Mouse (Mus musculus) embryonic stem cell, embryonic (primary cell): Measurements from ENCODE around the gene Slc25a19.

Source experiments
- CTCF ChIA-PET, 4 experiments: fragments of 300-600 bp in 2 of 4; fragments of 350-600 bp in 2 of 4; sonication (Branson Sonifier 250); formaldehyde crosslinking; loops; one replicate each; lab custom pipeline; 2022; ENCODE audit warnings: inconsistent platforms in 2 of 4; lab: Charles Lee
- POLR2A ChIA-PET, 4 experiments: fragments of 300-600 bp in 2 of 4; fragments of 350-600 bp in 2 of 4; sonication (Branson Sonifier 250); formaldehyde crosslinking; loops; one replicate each; lab custom pipeline; 2022; ENCODE audit warnings: antibody characterized with exemption in 4 of 4, inconsistent platforms in 1 of 4; lab: Charles Lee

The Slc25a19 gene

DNA sequence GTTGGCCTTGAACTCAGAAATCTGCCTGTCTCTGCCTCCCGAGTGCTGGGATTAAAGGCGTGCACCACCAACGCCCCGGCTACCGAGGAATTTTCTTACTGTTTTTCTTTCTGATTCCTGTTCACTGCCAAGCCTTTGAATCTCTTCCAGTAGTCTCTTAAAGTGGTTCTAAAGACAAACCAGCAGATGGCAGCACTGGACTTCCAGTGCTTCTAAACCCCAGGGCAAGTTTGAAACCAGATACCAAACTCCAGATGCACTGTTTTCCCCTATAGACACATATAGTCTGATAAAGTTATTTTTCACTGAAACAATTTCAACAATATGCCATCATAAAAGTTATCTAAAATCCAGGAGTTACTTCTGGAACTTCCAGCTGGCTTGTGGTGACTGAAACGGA lies 19.4 kb upstream of the Slc25a19 start:
- CTCF ChIA-PET, result interaction anchor here (0.6 to 9.0 kb wide), 12 partner anchors 16 to 492 kb away, joined by 3 to 93 read pairs (median 4); partner anchors contain the start of genes Slc25a19 (in 2 of the 4) and Caskin2 (in 1 of the 4)

DNA sequence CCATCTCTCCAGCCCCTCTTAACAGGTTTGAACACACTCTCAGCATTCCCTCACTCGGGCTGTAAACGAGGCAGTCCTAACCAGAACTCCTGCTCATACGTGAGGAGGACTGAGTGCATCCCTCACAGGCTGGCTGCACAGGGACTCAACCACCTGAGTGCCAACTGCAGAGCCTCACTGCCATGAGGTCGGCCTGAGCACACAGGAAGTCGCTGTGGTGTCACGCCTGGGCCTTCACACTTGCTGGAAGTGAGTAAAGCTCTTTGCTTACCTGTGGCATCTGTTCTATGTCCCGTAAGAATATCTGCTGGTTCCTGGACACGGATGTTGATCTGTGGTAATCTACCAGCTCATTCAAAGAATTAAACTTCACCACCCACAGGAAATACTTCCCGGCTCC lies 18.3 kb upstream of the Slc25a19 start:
- CTCF ChIA-PET, result interaction anchor here (0.5 to 9.0 kb wide), 14 partner anchors 15 to 390 kb away, joined by 3 to 93 read pairs (median 4); partner anchors contain the start of gene Slc25a19 (in 2 of the 4)
- POLR2A ChIA-PET, result interaction anchor here in 3 of 4 experiments (0.6 to 2.5 kb wide), 8 partner anchors 9 to 328 kb away, joined by 3 to 10 read pairs (median 3); no protein-coding TSS in a partner anchor

More for the DNA sequence above, 19.4 kb upstream of the Slc25a19 start:
- POLR2A ChIA-PET, result interaction anchor here in 2 of 4 experiments (1.1 to 6.3 kb wide), 9 partner anchors 8 to 58 kb away, joined by 3 to 54 read pairs (median 4); no protein-coding TSS in a partner anchor

DNA sequence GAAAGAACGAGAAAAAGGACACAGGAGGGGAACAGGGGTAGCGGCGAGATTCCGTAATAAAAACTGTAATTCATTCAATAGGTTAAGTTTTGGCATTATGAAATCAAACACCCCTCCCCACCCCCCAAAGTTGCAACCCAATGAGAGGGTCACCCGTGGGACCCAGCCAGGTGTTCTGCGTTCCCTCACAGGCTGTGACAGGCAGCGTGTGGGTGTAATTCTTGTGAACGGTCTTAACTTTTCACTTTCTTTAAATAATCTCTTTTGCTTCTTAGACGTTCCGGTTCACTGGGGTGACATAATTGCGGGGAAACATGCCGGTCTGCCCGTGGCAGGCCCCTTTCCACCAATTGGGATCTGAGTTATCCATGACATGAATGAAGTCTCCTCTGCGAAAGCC lies 17.4 kb upstream of the Slc25a19 start:
- ChIA-PET POLR2A (interaction anchor here in 2 of 4 experiments (0.6 to 9.4 kb wide), 10 partner anchors 11 to 379 kb away, joined by 3 to 95 read pairs (median 4); partner anchors contain the start of genes Grb2 (in 1 of the 2), Mif4gd (in 1 of the 2) and Slc25a19 (in 1 of the 2)), CTCF (interaction anchor here in 1 of 4 experiments (9.0 kb wide), 1 partner anchor 14 kb away, joined by 93 read pairs; the partner anchor contains the start of gene Slc25a19)

DNA sequence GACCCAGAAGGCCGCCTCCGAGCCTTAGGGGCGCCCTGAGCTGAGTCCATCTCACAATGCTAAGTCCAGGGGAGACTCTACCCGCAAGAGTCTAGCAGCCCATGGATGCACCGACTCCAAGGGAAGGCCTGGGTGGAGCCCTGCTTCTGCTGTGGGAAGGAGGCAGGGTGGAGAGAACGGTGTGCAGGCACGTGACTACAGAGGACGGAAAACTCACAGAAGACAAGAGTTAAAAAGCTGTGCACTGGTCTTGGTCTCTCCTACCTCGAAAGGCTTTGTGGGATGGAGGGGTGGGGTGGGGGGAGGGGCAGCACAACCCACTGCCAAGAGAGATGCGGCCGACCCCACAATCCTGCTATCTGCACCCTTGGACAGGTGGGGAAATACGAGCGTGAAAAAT lies 16.2 kb upstream of the Slc25a19 start:
- ChIA-PET CTCF (interaction anchor here (0.6 to 9.0 kb wide), 12 partner anchors 12 to 87 kb away, joined by 3 to 93 read pairs (median 6); partner anchors contain the start of genes Grb2 (in 1 of the 4) and Slc25a19 (in 1 of the 4)), POLR2A (interaction anchor here in 3 of 4 experiments (0.6 to 9.4 kb wide), 17 partner anchors 9 to 521 kb away, joined by 3 to 95 read pairs (median 4); partner anchors contain the start of genes Mif4gd (in 2 of the 3), Grb2 (in 1 of the 3) and Slc25a19 (in 1 of the 3))

DNA sequence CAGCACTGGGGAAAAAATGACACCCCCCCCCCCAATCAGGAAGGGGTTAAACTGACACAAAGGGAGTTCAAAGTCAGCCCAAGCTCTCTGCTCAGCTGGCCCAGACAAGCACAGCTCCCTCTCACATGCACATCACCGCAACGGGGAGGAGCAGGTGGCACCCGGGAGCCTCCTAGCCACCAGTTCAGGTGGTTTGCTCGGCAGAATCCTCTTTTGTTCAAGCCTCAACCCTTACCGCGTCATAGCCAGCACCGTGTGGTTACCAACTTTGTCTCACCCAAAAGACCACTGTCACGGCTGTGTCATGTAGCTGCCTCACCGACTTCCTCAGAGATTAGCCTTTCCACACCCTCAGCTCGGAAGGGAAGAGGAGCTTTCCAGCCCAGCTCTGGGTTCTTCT lies 15.2 kb upstream of the Slc25a19 start:
- ChIA-PET POLR2A (interaction anchor here (0.7 to 9.4 kb wide), 26 partner anchors 10 to 1064 kb away, joined by 3 to 95 read pairs (median 3); partner anchors contain the start of genes Mif4gd (in 2 of the 4), Slc25a19 (in 2 of the 4), Grb2 (in 1 of the 4) and Tsen54 (in 1 of the 4)), CTCF (interaction anchor here (0.5 to 9.0 kb wide), 18 partner anchors 12 to 1712 kb away, joined by 3 to 93 read pairs (median 4); partner anchors contain the start of genes Grb2 (in 1 of the 4), Mif4gd (in 1 of the 4) and Slc25a19 (in 1 of the 4))

DNA sequence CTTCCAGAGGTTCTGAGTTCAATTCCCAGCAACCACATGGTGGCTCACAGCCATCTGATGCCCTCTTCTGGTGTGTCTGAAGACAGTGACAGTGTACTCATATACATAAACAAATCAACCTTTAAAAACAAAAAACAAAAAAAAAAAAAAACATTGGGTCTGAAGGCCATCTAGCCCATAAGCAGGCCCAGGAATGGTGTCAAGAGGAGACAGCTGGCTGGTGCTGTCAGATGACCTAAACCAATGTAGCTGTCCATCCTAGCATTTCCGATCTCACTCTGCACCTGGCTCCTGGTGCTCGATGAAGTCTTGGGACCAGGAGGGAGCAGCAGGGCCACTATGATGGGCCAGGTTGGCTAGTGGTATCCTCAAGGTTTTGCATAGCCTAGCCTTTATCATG lies 14.6 kb upstream of the Slc25a19 start:
- CTCF ChIA-PET, result interaction anchor here (0.5 to 9.0 kb wide), 13 partner anchors 11 to 552 kb away, joined by 3 to 93 read pairs (median 5); partner anchors contain the start of genes Grb2 (in 1 of the 4), Mif4gd (in 1 of the 4) and Slc25a19 (in 1 of the 4)
- POLR2A ChIA-PET, result interaction anchor here (0.5 to 9.4 kb wide), 25 partner anchors 8 to 1064 kb away, joined by 3 to 95 read pairs (median 5); partner anchors contain the start of genes Mif4gd (in 2 of the 4), Slc25a19 (in 2 of the 4), Grb2 (in 1 of the 4) and Tsen54 (in 1 of the 4)

DNA sequence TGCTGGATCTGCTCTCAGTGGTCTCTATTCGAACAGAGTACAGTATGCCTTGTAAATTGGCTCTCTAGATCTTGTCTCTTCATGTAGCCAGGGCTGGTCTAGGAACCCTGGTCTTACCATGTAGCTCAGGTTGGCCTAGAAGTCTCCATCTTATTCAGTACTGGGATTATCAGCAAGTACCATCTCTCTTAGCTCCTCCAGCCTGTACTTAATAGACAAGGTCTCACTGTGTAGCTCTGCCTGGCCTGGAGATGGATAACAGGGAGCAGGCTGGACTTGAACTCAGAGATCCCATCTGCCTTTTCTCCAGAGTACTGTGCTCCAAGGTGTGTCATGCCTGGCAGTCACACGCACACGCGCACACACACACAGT lies 13.6 kb upstream of the Slc25a19 start:
- CTCF ChIA-PET, result interaction anchor here in 3 of 4 experiments (0.7 to 9.0 kb wide), 4 partner anchors 10 to 73 kb away, joined by 6 to 93 read pairs (median 13); partner anchors contain the start of gene Slc25a19 (in 1 of the 3)
- POLR2A ChIA-PET, result interaction anchor here in 3 of 4 experiments (0.7 to 9.4 kb wide), 14 partner anchors 9 to 249 kb away, joined by 3 to 95 read pairs (median 7); partner anchors contain the start of genes Slc25a19 (in 2 of the 3) and Mif4gd (in 1 of the 3)

DNA sequence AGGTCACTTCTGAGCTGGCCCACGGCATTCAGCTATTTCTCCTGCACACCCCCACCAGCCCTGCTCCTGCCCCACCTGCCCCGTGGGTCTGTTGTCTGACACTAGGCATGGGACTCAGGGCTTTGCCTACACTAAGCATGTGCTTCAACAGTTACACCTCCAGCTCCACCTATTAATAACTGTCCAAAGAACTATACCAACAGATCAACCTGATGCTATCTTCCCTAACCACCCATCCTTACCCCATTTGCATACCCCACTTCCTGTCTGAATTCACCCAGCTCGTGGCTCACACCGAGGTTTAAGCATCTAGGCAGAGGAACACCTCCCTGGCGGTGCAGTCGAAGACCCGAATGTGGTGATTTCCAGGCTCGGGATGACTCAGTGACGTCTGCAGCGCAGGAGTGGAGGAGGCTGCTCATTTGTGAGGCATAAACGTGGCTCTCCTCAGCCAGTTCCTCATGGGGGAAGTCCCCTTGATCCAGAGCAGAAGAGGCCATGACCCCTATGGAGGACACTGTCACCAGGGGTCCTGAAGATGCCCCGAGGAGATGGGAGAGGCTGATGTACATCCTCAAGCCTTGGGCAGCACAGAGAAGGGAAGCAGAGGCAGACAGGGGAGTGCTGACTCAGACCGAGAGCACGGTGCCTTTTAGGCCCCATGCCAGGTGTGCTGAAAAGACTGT lies 13.0 kb upstream of the Slc25a19 start:
- CTCF ChIA-PET, result interaction anchor here in 3 of 4 experiments (0.5 to 9.0 kb wide), 6 partner anchors 10 to 81 kb away, joined by 3 to 93 read pairs (median 9); partner anchors contain the start of genes Mif4gd (in 1 of the 3) and Slc25a19 (in 1 of the 3)
- POLR2A ChIA-PET, result interaction anchor here in 3 of 4 experiments (0.8 to 9.4 kb wide), 23 partner anchors 8 to 364 kb away, joined by 3 to 95 read pairs (median 5); partner anchors contain the start of genes Grb2 (in 2 of the 3), Slc25a19 (in 2 of the 3), Fdxr (in 1 of the 3) and Mif4gd (in 1 of the 3)

DNA sequence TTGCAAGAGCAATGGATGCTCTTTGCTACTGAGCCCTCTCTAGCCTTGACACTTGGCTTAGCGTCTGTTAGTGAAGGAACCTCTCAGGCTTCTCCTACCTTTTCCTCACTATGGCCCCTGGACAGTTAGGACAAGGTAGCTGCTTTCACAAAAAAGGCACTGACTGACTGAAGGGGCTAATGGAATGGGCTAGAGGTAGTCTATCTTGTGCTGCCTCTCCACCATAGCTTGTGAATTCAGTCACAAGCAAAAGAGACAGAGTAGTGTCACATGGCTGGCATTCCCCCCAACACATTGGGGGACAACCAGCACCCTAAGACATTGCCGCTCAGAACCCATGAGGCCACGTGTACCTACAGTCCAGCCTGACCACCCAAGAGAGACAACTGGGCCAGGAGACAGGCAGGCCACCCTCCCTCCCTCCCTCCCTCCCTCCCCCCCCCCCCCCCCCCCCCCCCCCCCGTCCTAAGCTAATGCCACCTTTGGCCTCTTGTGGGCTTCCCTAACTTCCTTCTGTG lies 12.3 kb upstream of the Slc25a19 start:
- CTCF ChIA-PET, result interaction anchor here (0.5 to 9.0 kb wide), 8 partner anchors 9 to 82 kb away, joined by 3 to 93 read pairs (median 4); partner anchors contain the start of genes Mif4gd (in 1 of the 4) and Slc25a19 (in 1 of the 4)
- POLR2A ChIA-PET, result interaction anchor here in 3 of 4 experiments (0.5 to 9.4 kb wide), 28 partner anchors 8 to 565 kb away, joined by 3 to 95 read pairs (median 4); partner anchors contain the start of genes Grb2 (in 2 of the 3), Slc25a19 (in 2 of the 3), Fdxr (in 1 of the 3) and Mif4gd (in 1 of the 3)

DNA sequence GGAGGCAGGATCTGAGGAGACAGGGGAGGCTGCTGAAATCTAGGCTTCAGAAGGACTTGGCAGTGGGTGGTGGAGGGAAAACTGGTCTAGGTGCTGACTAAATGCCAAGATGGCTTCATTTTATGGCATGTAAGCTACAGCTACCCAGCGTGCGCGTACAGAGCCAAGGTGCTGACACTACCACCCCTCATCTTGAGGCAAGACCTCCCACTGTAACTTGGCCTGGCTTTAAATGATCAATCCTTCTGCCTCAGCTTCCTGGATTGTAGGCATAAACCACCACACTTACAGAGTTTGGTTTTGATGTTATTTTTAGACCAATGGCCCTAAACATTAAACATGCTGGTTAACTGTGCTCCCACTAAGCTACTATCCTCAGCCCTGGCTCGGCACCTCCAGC lies 11.4 kb upstream of the Slc25a19 start:
- POLR2A ChIA-PET, result interaction anchor here in 3 of 4 experiments (0.6 to 9.4 kb wide), 26 partner anchors 7 to 564 kb away, joined by 3 to 95 read pairs (median 6); partner anchors contain the start of genes Mif4gd (in 2 of the 3), Slc25a19 (in 2 of the 3), Caskin2 (in 1 of the 3) and Grb2 (in 1 of the 3)

DNA sequence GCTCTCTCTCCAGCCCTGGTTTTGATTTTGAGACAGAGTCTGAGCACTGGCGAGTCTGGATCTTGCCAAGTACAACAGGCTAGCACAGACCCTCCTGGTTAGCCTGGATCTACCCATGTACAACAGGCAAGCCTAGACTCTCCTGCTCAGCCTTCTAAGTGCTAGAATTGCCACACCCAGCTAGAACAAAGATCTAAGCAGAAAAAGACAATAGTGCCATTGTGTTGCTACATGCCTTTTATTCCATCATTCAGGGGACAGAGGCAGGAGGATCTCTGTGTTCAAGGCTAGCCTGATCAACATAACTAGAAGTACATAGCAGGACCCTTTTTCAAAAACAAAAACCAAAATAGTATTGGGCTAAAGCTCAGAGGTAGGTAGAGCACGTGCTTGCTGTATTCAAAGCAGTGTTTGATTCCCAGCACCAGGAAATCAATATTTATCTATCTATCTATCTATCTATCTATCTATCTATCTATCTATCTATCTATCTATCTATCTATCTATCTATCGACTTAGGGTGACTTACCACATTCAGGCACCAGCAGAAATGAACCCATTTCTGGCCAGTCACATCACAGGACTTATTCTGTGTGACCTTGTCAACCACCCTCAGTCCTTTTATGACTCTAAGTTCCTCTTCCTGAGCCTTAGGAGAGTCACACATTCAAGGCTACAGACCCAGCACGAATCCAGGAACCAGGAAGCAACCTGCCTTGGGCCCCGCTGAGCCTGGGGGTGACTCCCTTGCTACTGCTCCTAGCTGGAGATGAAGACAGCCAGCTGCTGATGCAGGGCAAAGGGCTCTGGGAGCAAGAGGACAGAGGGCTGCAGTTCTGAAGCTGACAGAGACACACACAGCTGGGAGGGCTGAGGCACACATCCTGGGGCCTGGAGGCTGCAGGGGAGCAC lies 10.7 kb upstream of the Slc25a19 start:
- CTCF ChIA-PET, result interaction anchor here (0.5 to 9.0 kb wide), 13 partner anchors 7 to 384 kb away, joined by 3 to 93 read pairs (median 3); partner anchors contain the start of genes Mif4gd (in 3 of the 4) and Slc25a19 (in 2 of the 4)

More for the DNA sequence above, 11.4 kb upstream of the Slc25a19 start:
- CTCF ChIA-PET, result interaction anchor here (0.5 to 9.0 kb wide), 11 partner anchors 8 to 430 kb away, joined by 3 to 93 read pairs (median 4); partner anchors contain the start of genes Mif4gd (in 2 of the 4) and Slc25a19 (in 1 of the 4)

DNA sequence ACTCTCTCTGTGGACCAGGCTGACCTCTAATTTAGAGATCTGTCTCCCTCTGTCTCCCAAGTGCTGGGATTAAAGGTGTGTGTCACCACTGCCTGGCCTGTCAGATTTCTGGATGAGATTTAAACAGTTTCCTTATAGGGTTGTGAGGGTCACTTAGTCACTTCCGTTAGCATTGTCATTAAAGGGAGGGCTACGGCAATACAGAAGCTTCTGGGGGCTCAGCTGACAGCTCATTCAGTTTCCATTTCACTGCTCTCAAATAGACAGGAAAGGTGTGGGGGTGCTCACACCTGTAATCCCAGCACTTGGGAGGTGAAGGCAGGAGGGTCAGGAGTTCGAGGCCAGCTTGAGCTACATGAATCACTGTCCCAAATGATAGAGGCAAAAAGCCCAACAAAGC lies 8.9 kb upstream of the Slc25a19 start:
- POLR2A ChIA-PET, result interaction anchor here (0.5 to 9.4 kb wide), 11 partner anchors 8 to 339 kb away, joined by 3 to 90 read pairs (median 5); partner anchors contain the start of genes Slc25a19 (in 3 of the 4), Grb2 (in 1 of the 4) and Mif4gd (in 1 of the 4)
- CTCF ChIA-PET, result interaction anchor here in 3 of 4 experiments (0.6 to 1.6 kb wide), 5 partner anchors 9 to 222 kb away, joined by 3 to 17 read pairs (median 4); partner anchors contain the start of gene Slc25a19 (in 3 of the 3)

More for the DNA sequence above, 10.7 kb upstream of the Slc25a19 start:
- POLR2A ChIA-PET, result interaction anchor here (0.5 to 9.4 kb wide), 46 partner anchors 8 to 470 kb away, joined by 3 to 95 read pairs (median 3); partner anchors contain the start of genes Slc25a19 (in 4 of the 4), Grb2 (in 2 of the 4), Mif4gd (in 2 of the 4) and Caskin2 (in 1 of the 4)

DNA sequence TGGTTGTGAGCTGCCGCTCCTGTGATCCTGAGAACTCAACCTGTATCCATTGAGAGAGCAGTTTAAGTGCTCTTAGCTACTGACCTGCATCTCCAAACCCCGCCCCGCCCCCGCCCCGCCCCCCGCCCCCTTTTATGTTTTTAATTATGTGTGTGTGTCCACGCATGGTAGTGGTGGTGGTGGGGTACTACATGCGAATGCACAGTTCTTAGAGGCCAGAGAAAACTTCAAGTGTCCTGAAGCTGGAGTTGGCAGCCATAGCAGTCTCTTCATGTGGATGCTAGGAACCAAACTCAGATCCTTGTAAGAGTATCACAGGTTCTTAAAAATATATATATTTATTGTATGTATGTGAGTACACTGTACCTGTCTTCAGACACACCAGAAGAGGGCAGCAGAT lies 7.4 kb upstream of the Slc25a19 start:
- ChIA-PET CTCF (interaction anchor here in 3 of 4 experiments (0.6 to 8.7 kb wide), 10 partner anchors 8 to 902 kb away, joined by 3 to 93 read pairs (median 4); partner anchors contain the start of gene Mif4gd (in 1 of the 3)), POLR2A (interaction anchor here in 3 of 4 experiments (0.9 to 5.3 kb wide), 6 partner anchors 14 to 73 kb away, joined by 3 to 30 read pairs (median 4); partner anchors contain the start of genes Grb2 (in 1 of the 3) and Mif4gd (in 1 of the 3))

DNA sequence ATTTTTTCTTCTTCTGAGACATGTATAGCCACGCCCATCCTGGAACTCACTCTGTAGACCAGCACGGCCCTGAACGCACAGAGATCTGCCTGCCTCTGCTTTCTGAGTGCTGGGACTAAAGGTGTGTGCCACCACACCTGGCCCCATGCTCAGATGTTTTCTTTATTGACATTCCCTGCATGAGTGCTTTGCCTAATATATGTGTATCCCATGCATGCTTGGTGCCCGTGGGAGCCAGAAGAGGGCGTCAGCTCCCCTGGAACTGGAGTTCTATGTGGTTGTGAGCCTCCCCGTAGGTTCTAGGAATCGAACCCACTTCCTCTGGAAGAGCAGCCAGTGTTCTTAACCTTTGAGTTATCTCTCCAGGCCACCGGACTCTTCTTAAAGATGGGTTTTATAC lies 6.9 kb upstream of the Slc25a19 start:
- CTCF ChIA-PET, result interaction anchor here in 3 of 4 experiments (0.6 to 8.7 kb wide), 8 partner anchors 8 to 297 kb away, joined by 3 to 93 read pairs (median 5); partner anchors contain the start of genes Grb2 (in 1 of the 3) and Mif4gd (in 1 of the 3)
- POLR2A ChIA-PET, result interaction anchor here in 3 of 4 experiments (0.9 to 8.6 kb wide), 10 partner anchors 7 to 121 kb away, joined by 3 to 95 read pairs (median 4); partner anchors contain the start of genes Grb2 (in 1 of the 3), Jpt1 (in 1 of the 3) and Mif4gd (in 1 of the 3)
